Mouse (Mus musculus): Measurements from ENCODE around the gene U2af1l4.

U2af1l4 gene

GRCm38 (mm10) chr7:30614454-30614853 is 51.4 kb downstream of the U2af1l4 start:
- no peak for DNase-seq
